Mouse (Mus musculus) layer of hippocampus, adult 9-10 months (tissue): ENCODE measurements at regions not wholly inside any gene's neighbourhood (a gene's known extent, or its start where the extent isn't known, plus 50 kb on each side); places are given as distances from the start of the nearest gene placed in this dataset.
"Not testable (repeated sequence)": the region's sequence is repeated elsewhere in the genome, so short reads cannot be mapped to it uniquely, and the experiment has no call there.

Source experiments
- DNase-seq: peaks from one replicate; pipeline ENCODE4 v3.0.0; 2022; ENCODE audit warnings: low spot score

DNA sequence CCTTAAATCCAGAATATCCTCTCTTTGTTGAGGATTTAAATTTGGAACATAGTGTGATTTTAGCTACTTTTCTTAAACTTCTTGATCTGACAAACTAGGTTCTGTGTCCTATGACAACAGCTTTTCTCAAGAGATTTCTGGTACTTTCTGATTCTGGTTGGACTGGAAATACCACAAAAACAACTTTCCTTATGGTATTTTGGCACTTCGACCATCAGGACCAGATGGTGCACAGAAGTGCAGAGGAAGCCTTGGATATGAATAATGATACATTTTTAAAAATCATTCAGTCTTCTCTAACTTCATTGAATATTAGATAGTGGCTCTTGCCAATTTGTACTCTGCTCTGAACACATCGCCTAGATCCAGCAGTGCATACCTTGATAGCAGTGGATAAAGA, 303.8 kb upstream of the Flrt2 start:
- peak; percentile 79 for DNase-seq

DNA sequence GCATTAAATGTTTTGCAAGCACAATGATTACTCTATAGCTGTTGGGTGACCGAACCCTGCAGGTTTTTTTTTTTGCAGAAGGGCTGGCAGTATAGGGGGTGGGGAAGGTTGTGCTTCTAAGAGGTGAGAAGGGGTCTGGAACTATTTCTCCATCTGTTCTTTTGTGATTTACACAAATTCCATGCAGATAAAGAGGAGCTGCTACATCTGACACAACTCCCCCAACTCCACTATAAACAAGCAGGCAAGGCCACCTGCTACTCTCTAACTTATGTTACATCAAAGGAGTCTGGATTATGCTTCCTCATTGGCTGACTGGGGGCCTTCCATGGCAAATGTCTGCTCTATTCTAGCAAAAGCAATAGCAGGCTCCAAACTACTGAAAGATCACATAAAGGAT, 299.2 kb upstream of the Flrt2 start:
- DNase-seq: no peak

DNA sequence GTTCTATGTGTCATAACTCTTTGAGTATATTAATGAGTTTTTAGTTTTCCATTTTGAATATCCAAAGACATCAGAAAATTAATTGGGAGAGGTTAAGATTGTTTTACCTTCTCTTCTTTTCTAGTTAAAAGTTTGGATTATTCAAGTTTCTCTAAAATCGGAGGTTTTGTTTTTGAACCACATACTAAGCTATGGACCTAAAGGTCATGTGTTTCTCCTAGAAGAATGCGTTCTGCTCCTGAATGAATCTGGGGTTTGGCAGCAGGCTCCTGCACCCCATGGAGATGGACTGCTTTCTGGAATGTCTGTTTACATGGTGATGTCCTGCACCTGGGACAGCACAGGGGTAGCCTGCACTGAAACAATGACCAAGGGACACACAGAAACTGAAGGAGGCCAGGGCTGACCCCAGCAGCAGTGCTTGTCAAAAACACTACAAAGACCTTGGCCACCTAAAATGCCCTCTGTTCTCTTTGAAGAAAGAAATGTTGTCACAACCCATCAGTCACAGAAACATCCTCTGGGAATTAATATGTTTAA, 297.0 kb upstream of the Flrt2 start:
- DNase-seq: no peak

- DNase-seq: no peak
Measured at GRCm38 (mm10) chr12:95420861-95421260, 271.2 kb upstream of the Flrt2 start.

- no peak for DNase-seq
Measured at GRCm38 (mm10) chr12:95424739-95425138, 267.3 kb upstream of the Flrt2 start.

DNA sequence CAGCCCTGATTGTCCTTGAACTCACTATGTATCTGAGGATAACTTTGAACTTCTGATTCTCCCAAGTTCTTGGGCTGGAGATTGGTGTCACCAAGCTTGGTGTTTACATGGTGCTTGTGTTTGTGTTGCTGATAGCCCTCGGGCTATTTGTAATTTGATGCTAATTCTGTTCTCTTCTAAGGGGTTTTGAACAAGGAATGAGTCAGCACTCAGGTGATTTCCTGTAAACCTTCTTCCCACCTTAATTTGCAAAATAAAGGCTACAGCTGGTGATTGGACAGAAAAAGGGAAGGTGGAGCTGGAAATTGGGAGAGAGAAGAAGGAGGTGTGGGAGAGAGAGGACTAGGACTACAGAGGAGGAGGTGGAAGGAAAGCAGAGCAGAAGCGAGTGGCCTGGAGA, 254.8 kb upstream of the Flrt2 start:
- no peak for DNase-seq

- no peak for DNase-seq
Measured at GRCm38 (mm10) chr12:95457480-95457879, 234.5 kb upstream of the Flrt2 start.

- DNase-seq: no peak
Measured at GRCm38 (mm10) chr12:95466502-95467490, 225.2 kb upstream of the Flrt2 start.

DNA sequence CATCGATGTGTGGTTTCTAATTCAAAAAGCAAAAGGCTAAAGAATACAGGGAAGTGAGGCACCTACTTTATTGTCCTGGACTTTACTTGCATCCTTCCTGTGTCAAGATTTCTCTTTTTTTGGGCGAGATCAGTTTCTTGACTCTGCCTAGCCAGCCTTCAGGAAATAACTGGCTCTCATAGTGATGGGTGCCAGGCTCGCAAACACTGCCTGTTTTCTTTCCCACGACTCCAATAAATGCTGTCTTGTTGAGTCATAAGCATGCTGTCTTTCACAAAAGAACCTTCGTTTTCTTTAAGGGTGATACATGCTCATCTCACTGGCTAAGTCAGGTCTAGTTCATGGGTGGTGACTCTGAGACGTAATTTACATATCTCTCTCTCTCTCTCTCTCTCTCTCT, 222.1 kb upstream of the Flrt2 start:
- DNase-seq: no peak

GRCm38 (mm10) chr12:95486502-95486901, 205.5 kb upstream of the Flrt2 start:
- DNase-seq: no peak

- no peak for DNase-seq
Measured at GRCm38 (mm10) chr12:95488371-95488770, 203.7 kb upstream of the Flrt2 start.

DNA sequence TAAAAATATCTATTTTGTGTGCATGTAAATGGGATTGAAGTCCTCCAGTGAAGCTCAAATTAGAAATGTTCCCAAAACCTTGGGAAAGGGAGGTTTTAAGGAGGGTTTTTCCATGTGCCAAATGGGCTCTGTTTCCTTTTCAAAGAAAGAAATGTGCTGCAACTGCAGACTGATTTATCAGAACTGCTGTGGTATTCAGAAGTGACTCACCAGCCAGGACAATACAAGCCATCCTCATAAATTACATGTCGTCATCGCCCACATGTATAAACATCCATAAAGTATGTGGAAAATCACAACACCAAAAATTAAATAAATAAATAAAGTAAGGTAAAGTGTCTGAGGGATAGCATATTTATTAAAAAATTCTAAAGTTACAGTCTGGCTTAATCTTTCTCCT, 202.7 kb upstream of the Flrt2 start:
- no peak for DNase-seq

GRCm38 (mm10) chr12:95489848-95490247, 202.2 kb upstream of the Flrt2 start:
- no peak for DNase-seq

GRCm38 (mm10) chr12:95491806-95492436, 200.1 kb upstream of the Flrt2 start:
- not testable (repeated sequence) for DNase-seq

GRCm38 (mm10) chr12:95501443-95501842, 190.6 kb upstream of the Flrt2 start:
- no peak for DNase-seq

- no peak for DNase-seq
Measured at GRCm38 (mm10) chr12:95520008-95520407, 172.0 kb upstream of the Flrt2 start.

GRCm38 (mm10) chr12:95522052-95522451, 170.0 kb upstream of the Flrt2 start:
- DNase-seq: no peak

DNA sequence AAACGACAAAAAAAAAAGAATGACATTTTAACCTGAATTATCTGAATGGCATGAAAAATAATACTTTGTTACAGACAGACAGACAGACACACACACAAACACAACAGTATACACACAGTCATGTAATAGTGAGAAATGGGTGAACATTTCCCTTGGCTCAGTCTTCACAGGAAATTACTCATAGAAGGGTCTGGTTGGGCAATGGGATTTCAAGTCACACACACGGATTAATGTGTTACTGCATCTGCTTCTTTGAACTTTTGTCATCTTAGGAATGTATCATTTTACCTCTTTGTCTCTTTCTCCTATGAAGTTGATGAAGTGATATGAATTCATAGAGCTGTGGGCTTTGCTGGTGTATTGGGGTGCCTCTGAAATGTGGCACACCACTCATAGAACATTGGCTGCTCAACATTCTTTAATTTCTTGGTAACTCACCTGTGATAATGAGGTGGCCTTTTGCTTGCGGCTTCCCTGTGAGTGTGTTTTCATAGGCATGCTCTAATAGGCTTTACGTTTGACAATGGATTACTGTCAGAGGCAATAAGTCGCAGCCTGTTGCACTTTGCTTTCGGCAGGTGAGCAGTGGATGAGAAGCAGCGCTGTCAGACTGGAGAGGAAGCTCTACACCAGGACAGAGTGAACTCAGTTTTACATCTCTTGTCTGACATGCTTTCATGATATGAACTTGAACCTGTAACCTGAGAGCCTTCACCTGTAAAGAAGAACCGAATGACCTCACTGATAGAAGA, 158.0 kb upstream of the Flrt2 start:
- DNase-seq: no peak

DNA sequence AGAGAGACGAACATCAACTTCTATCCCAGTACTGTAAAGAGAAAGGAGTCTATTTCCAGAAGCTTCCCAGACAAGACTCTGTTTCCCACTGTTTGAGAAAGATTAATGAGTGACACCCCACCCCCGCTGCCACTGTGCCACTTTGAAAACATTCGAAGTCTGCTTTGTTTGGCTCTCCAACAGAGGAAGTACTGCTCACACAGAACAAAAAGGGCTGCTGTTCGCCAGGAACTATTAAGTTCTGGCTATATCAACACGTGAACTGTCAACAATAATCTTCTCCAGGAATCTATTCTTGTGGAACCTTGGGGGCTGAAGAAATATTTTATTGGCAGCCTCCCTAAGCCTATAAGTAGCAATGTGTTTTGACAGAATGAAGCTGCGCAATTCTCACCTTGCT, 144.7 kb upstream of the Flrt2 start:
- DNase-seq: no peak

DNA sequence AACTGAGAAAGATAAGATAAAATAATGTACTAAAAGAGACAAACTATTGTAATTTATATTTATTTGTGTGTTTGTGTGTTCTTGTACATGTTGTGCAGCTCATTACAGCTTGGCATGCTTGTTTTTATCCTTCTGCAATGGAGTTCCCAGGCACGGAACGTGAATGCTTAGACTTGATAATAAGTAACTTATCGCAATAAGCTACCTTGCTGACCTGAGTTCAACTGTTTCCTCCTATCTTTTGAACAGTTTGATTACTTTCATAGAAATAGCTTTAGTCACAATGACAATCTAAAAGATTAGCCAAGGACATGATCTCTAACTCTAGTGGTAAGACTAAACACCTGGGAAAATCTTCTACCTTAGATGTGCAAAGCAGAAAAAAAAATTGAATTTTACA, 138.9 kb upstream of the Flrt2 start:
- no peak for DNase-seq

GRCm38 (mm10) chr12:95558706-95559406, 133.2 kb upstream of the Flrt2 start:
- no peak for DNase-seq

DNA sequence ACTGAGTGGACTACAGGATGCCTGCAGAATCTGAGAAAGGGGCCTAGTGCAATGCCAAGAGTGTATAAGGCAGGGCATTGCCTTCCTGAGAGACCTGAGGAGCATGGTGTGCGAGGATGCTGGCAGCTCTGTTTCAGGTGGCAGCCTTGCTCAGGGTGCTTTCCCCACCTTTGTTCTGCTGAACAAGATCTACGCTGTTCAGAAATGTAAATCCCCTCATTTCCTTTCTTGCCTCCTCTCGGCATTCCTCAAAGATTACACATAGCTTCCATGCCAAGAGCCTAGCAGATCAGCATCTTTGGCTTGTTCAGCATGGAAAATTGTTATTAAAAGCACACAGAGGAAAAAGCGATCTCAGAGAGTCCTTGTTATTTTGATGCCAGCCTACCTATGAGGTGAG, 128.6 kb upstream of the Flrt2 start:
- DNase-seq: no peak
